11 mouse cellular contexts compared by ENCODE assay signal in genomic region chr4:47772230-47772920, GRCm38 (mm10).
DNase-seq lines count a peak whose midpoint lies in the region; ATAC-seq lines count a peak whose summit lies in the region.
"Had no signal": no experiment of that assay in that cellular context is flagged by ENCODE, and none has a peak within 500 bp of the region (broad histone marks: within the 10 kb centered on the region; RNA-seq: fewer than 3 reads in every experiment).

No protein-coding gene starts in this region.

- H3K4me3 ChIP-seq in hindbrain, embryonic 12.5 days = no peak overlapping the region
- H3K4me3 ChIP-seq in midbrain, embryonic 14.5 days (replicated peaks; ENCODE audit: low read depth, low read length) = no peak overlapping the region
- H3K4me3 ChIP-seq: embryonic facial prominence, embryonic 15.5 days; heart, embryonic 12.5 days had no signal

- peak; percentile 87; the same call in 1 of the 2 replicates for ATAC-seq in hindbrain, embryonic 12.5 days (ENCODE audit: low FRiP score)
- ATAC-seq in midbrain, embryonic 14.5 days (ENCODE audit: low FRiP score, low TSS enrichment) = peak; percentile 66; the same call in 1 of the 2 replicates

- no peak overlapping the region for H3K4me2 ChIP-seq in hindbrain, embryonic 12.5 days (replicated peaks)
- H3K4me2 ChIP-seq in midbrain, embryonic 14.5 days (ENCODE audit: low read length) = no peak overlapping the region
- H3K4me2 ChIP-seq: embryonic facial prominence, embryonic 15.5 days; heart, embryonic 12.5 days; liver, embryonic 11.5 days had no signal

- 49% methylated on average over 6 of the region's 6 CpGs for WGBS in hindbrain, embryonic 12.5 days
- WGBS in midbrain, embryonic 14.5 days = 32% methylated on average over 6 of the region's 6 CpGs

- no peaks in the 10 kb centered on the region for H3K9me3 ChIP-seq in hindbrain, embryonic 12.5 days (replicated peaks)
- H3K9me3 ChIP-seq in midbrain, embryonic 14.5 days (ENCODE audit: control insufficient read depth, low read length) = no peaks in the 10 kb centered on the region
- H3K9me3 ChIP-seq: embryonic facial prominence, embryonic 15.5 days; heart, embryonic 12.5 days had no signal

- H3K27ac ChIP-seq in hindbrain, embryonic 12.5 days = no peak overlapping the region
- H3K27ac ChIP-seq in midbrain, embryonic 14.5 days (replicated peaks; ENCODE audit: low read depth, low read length) = peak overlapping the region; percentile 6; the same call in 1 of the 2 replicates
- H3K27ac ChIP-seq: embryonic facial prominence, embryonic 15.5 days had no signal

- no peak overlapping the region for H3K9ac ChIP-seq in hindbrain, embryonic 12.5 days
- no peak overlapping the region for H3K9ac ChIP-seq in midbrain, embryonic 14.5 days (replicated peaks; ENCODE audit: low read length)
- H3K9ac ChIP-seq: embryonic facial prominence, embryonic 15.5 days; heart, embryonic 12.5 days had no signal

- H3K4me1 ChIP-seq in hindbrain, embryonic 12.5 days = peaks cover 8% of the 10 kb centered on the region
- peaks cover 5% of the 10 kb centered on the region; the same call in 1 of the 2 replicates for H3K4me1 ChIP-seq in midbrain, embryonic 14.5 days (ENCODE audit: control insufficient read depth, insufficient read depth, low read length)
- H3K4me1 ChIP-seq: embryonic facial prominence, embryonic 15.5 days; heart, embryonic 12.5 days had no signal

- H3K27me3 ChIP-seq in hindbrain, embryonic 12.5 days = no peaks in the 10 kb centered on the region
- no peaks in the 10 kb centered on the region for H3K27me3 ChIP-seq in midbrain, embryonic 14.5 days (ENCODE audit: control insufficient read depth, insufficient read depth, low read length)
- H3K27me3 ChIP-seq: embryonic facial prominence, embryonic 15.5 days; heart, embryonic 12.5 days had no signal

- no peaks in the 10 kb centered on the region for H3K36me3 ChIP-seq in hindbrain, embryonic 12.5 days
- no peaks in the 10 kb centered on the region for H3K36me3 ChIP-seq in midbrain, embryonic 14.5 days (ENCODE audit: control insufficient read depth, insufficient read depth, low read length)
- H3K36me3 ChIP-seq: embryonic facial prominence, embryonic 15.5 days; heart, embryonic 12.5 days had no signal

- DNase-seq in MN1 (ENCODE audit: low spot score) = peak; percentile 9
- DNase-seq in brain, adult 2 months (ENCODE audit: low read depth, low spot score) = peak; percentile 59
- DNase-seq in midbrain, embryonic 14.5 days = peak; percentile 74
- DNase-seq in c-Kit-positive CD71-positive TER-119-positive erythroid progenitor cells, embryonic 14.5 days (ENCODE audit: low spot score) = no peak
- DNase-seq in T-cell, adult 2 months (ENCODE audit: low spot score) = no peak
- DNase-seq in thymus, adult 18-20 months = no peak
- DNase-seq: lung, postnatal 36 days had no signal

Comparison
In these comparisons a context has a peak if more than half of its experiments do, and no peak if none do; other contexts are left out.
1. DNase-seq: peak in MN1 (single experiment), brain, adult 2 months (single experiment) and midbrain, embryonic 14.5 days (single experiment); none in c-Kit-positive CD71-positive TER-119-positive erythroid progenitor cells, embryonic 14.5 days (single experiment), T-cell, adult 2 months (single experiment) and thymus, adult 18-20 months (0 of 2).